Mouse (Mus musculus) megakaryocyte progenitor cell, adult 5-6 weeks (primary cell): Measurements from ENCODE around the gene Cd164l2. TPM values are rescaled to one million over a fixed set of nuclear protein-coding genes. Genes with fewer than 3 reads are reported as not detected.

Experiments used
- ATAC-seq: replicated peaks from 2 replicates; pipeline ENCODE4 v1.8.0; 2016; ENCODE audit warnings: mild to moderate bottlenecking, moderate TSS enrichment, inconsistent platforms; ENCODE audit not compliant: poor library complexity
- total RNA-seq, 2 experiments: library from RNA; stranded (forward) in 1 of 2; stranded (reverse) in 1 of 2; fragments of 157-497, 149-512 nt in 1 of 2; fragments of 200-1000 nt in 1 of 2; gene quantifications; 2 replicates each; pipeline versions ENCODE4 v1.2.3 to v1.2.4; 2015 to 2017

Gene Cd164l2
- total RNA-seq, 2 experiments from 2014 or later, result not detected

- 0 out of 2 replicates have a peak, but pooled peaks have one; percentile 19 for ATAC-seq
Observed at GRCm38 (mm10) chr4:133218745-133219144, 6.8 kb downstream of the Cd164l2 start.

GRCm38 (mm10) chr4:133220656-133221055, 8.7 kb downstream of the Cd164l2 start:
- no peak for ATAC-seq

GRCm38 (mm10) chr4:133221701-133222100, 9.8 kb downstream of the Cd164l2 start:
- no peak for ATAC-seq

DNA sequence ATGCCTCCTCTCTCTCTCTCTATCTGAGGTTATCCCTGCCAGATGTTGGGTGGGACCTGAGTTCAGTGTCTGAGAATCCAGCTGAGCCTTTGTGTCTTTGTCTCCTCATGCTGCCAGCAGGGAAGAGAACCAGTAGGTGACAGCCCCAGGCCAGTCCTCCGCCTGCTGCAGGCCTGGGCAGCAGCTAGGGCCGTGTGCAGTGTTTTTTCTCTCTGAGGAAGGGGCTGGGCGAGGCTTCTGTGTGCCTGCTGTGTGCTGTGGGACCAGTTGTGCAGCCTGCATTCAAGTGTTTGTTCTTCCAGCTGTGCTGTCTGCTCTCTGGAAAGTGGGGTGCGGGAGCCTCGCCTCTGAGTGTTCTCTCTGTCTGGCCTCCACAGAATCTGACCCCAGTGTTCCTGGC, 11.9 kb downstream of the Cd164l2 start:
- ATAC-seq, result no peak

DNA sequence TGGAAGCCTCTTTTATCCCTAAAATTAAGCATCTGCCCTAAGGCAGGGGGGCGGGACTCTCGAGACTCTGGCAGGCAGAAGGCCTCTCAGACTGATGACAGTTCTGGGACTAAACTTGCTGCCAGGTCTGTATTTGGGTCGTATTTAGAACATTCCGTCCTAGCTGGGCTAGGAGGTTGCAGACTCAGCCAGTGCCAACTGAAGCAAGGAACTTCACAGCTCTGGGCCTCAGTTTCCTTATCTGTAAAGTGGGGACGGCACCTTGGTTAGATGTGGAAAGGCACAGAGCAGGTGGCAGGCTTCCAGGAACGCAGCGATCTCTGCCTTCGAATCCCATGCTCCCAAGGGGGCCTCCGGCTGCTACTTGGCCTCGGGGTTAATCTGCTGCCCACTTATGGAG, 14.1 kb downstream of the Cd164l2 start:
- ATAC-seq, result no peak

- ATAC-seq, result no peak
Observed at GRCm38 (mm10) chr4:133227636-133228035, 15.7 kb downstream of the Cd164l2 start.

DNA sequence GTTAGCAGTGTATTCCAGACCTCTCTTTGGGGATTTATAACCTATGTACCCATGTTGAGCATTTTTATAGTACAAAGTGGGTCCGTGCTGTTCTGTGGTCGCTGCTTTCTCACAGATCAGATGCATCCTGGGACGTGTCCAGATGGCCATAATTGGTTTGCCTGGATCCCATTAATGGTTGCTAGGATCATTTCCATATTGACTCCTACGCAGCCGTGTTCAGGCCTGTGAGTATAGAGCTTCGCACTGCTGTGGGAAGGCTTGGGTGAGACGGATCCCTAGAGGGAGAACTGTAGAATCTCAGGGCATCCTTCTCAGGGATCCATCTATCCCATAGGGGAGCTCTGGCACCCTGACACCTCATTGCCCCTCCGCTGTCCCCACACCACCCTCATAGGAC, 17.7 kb downstream of the Cd164l2 start:
- ATAC-seq, result no peak

DNA sequence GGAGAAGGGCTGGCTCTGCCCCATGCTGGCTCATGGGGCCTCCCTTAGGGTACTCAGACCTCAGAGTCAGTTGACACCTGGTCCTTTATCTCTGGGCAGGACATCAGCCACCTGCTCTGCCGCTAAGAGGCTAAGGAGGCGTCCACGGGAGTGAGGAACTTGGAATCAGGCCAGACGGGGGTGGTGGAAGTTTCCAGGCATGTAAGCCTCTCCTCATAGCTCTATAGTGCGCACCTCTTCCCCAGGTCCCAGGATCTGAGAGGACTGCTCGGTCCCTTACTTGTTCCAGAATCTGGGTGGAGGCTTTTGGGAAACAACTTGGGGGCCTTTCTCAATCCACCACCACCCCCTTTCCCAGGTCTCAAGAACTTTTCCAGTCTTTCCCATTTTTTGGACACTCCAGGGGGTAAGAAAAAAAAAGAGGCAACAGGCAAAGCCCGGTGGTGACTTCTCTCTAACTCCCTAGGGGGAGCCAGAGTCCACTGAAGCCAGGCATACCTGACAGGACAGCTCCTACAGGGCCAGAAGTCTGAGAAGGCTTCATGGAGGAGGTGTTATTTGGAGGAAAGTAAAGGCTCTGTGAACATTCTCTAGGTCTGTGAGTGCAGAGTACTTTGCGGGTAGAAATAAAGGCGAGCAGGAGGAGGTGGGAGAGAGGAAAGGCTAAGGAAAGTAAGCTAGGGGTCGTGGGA, 21.5 kb downstream of the Cd164l2 start:
- ATAC-seq, result peak; percentile 68

- ATAC-seq, result no peak
Observed at GRCm38 (mm10) chr4:133234771-133235170, 22.8 kb downstream of the Cd164l2 start.

- no peak for ATAC-seq
Observed at GRCm38 (mm10) chr4:133235415-133235814, 23.5 kb downstream of the Cd164l2 start.

- peak; percentile 62 for ATAC-seq
Observed at GRCm38 (mm10) chr4:133237911-133238310, 26.0 kb downstream of the Cd164l2 start.

- peak; percentile 50 for ATAC-seq
Observed at GRCm38 (mm10) chr4:133240490-133240921, 28.6 kb downstream of the Cd164l2 start, which contains the start of gene Map3k6. Gene Map3k6 (plus strand): TSS chr4:133240818.

DNA sequence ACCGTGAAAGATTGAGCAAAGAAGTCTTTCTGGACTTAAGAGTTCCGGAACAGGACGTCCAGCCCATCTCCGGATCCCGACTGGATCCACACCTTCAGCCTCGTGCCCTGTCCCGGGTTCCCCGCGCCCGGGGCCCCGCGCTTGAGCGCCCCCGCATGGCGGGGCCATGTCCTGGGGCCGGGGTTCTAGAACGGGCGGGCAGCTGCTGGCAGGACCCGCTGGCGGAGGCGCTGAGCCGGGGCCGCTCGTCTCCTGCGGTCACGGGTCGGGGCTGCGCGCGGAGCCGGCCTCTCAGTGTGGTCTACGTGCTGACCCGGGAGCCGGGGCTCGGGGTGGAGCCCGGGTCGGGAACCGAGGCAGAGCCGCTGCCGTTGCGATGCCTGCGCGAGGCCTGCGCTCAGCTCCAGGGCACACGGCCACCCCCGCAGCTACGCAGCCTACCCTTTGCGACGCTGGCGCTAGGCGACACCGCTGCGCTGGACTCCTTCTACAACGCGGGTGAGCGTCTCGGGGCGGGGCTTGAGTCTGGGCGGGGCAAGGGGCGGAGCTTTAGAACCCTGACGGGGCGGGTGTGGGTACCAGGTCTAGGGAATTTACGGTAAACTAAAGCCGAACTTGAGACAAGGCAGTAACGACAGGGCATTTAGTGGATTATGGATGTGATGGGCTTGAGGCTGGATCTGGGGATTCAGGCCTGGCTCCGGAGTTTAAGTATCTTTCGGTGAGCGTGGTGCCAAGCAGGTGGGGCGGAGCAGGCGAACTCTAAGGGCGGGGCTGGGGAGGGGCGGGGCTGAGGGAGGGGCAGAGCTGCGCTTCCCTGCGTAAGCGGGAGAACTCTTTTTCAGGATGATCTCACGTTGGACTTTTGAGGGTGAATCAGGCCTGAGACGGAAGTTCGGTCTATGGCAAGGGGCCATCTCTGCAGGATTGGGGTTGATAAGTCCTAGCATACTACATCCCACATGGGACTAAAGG, 29.3 kb downstream of the Cd164l2 start:
- ATAC-seq, result peak; percentile 72

DNA sequence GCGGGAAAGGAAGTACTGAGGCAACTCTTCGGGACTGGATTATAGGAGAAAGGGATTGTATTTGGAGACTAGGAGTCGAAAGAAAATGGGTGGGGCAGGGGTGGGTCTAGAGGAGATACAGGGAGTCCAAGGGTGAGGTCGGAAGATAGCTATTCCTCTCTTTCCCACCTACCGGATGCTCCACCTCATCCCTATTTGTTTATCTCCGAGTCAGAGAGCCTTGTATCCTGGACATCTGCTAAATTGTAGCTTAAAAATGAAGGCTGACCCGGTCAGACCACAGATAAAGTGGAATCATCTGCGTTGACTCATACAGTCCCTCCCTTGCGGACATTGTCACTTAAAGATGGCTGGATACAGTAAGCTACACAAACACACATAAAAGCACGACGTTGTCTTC, 30.0 kb downstream of the Cd164l2 start:
- ATAC-seq, result no peak

DNA sequence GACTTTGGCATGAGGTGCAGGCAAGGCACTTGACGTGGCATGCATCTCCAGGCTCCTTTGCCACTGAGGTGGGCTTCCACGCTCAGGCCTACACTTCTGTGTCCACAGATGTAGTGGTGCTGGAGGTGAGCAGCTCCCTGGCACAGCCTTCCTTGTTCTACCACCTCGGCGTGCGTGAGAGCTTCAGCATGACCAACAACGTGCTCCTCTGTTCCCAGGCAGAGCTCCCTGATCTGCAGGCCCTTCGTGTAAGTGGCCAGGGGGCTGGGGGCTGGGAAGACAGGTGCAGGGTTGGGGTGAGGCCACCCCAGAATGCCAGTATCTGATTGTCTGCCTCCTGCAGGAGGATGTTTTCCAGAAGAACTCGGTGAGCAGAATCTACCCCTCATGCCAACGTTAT, 30.8 kb downstream of the Cd164l2 start:
- ATAC-seq, result no peak

DNA sequence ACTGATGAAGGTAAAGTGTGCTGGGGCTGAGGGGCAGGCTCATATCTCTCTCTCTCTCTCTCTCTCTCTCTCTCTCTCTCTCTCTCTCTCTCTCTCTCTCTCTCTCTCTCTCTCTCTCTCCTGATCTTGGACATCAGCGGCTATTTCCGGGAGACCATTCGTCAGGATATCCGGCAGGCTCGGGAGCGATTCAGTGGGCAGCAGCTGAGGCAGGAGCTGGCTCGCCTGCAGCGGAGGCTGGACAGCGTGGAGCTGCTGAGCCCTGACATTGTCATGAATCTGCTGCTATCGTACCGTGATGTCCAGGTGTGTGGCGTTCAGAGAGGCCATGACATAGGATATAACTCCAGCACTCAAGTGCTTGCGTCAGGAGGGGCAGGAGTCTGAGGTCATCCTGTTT, 31.6 kb downstream of the Cd164l2 start:
- ATAC-seq, result no peak

- no peak for ATAC-seq
Observed at GRCm38 (mm10) chr4:133244289-133244688, 32.4 kb downstream of the Cd164l2 start.

DNA sequence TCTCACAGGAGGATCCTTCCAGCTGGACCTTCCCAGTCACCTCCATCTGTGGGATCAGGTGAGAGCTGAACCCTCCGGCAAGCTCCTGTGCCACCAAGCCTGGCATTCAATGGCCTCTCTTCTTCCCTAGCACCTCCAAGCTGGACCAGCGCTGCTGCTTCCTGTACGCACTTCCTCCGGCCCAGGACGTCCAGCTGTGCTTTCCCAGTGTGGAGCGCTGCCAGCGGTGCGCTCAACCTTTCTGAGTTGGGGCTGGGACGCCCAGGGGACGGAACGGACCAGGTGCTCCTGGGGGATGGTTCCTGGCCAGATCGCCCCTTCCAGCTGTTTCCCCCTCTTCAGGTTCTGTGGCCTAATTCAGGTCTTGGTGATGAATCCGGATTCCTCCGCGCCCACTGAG, 35.1 kb downstream of the Cd164l2 start:
- ATAC-seq, result no peak

DNA sequence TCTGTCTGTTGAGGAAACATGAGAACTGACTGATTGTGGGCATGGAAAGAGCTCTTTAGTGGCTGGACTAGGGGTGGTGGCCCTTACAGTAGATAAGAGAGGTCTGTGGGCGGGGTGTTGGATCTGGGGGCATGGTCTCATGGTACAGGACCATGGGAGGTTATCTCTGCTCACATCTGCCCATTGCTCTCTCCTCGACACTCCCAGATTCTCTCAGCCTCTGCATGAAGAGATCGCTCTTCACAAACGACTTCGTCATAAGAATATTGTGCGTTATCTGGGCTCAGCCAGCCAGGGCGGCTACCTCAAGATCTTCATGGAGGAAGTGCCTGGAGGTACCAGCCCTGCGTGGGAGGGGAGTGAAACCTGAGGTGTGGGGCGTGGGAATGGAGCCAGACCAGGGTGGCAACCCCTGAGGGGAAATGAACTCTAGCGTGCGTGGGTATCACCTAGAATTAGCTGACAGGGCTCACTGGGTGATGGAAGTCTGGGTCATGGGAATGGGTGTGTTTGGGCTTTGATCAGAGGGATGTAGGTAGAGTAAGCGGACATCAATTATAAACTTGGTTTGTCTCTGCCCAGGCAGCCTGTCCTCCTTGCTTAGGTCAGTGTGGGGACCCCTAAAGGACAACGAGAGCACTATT, 36.0 kb downstream of the Cd164l2 start:
- peak; percentile 85 for ATAC-seq

DNA sequence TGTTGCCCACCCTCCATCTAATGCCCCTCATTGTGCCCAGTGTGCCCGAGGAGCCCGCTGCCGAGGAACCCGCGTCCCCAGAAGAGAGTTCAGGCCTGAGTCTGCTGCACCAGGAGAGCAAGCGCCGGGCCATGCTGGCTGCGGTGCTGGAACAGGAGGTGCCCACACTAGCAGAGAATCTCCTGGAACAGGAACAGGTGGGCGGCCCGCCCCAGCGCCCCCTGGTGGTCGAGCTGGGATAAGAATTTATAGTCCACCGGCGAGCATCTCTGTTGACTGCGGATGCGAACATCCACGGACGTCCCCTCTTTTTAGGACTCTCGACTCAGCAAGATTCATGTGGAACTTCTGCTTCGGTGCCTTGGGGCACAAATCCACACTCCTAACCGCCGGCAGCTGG, 38.7 kb downstream of the Cd164l2 start:
- peak; percentile 40 for ATAC-seq

- no peak for ATAC-seq
Observed at GRCm38 (mm10) chr4:133251214-133251613, 39.3 kb downstream of the Cd164l2 start.
